Mouse (Mus musculus) bone marrow macrophage, adult 2 months (primary cell): ENCODE data around the gene Dhx58. TPM values are rescaled to one million over a fixed set of nuclear protein-coding genes. Genes with fewer than 3 reads are reported as not detected.

Experiments used
- H3K27ac ChIP-seq: 2 replicates; pipeline ENCODE4 v1.5.1; 2012; ENCODE audit warnings: low read depth, low read length; ENCODE audit not compliant: insufficient read depth
- H3K4me1 ChIP-seq: 2 replicates; pipeline ENCODE4 v1.6.1; 2012; ENCODE audit warnings: low read length; ENCODE audit not compliant: control insufficient read depth, insufficient read depth
- H3K4me3 ChIP-seq: 2 replicates; pipeline ENCODE4 v1.5.1; 2012; ENCODE audit warnings: mild to moderate bottlenecking, low read length, moderate library complexity; ENCODE audit not compliant: insufficient read depth
- CTCF ChIP-seq: IDR thresholded peaks from 2 replicates; pipeline ENCODE4 v1.5.1; 2012; ENCODE audit warnings: low read depth, mild to moderate bottlenecking, low read length, moderate library complexity
- POLR2A ChIP-seq: IDR thresholded peaks from 2 replicates; pipeline ENCODE4 v1.6.1; 2012; ENCODE audit warnings: mild to moderate bottlenecking, low read depth, low read length, borderline replicate concordance
- polyA plus RNA-seq: library from polyadenylated mRNA; stranded (reverse); fragments of >200 nt; gene quantifications from 2 replicates; pipeline ENCODE4 v1.2.4, GENCODE M21; 2012; ENCODE audit not compliant: missing spikeins, insufficient read depth, insufficient read length

Gene Dhx58
- polyA plus RNA-seq, 1 experiment: 58.8 TPM

DNA sequence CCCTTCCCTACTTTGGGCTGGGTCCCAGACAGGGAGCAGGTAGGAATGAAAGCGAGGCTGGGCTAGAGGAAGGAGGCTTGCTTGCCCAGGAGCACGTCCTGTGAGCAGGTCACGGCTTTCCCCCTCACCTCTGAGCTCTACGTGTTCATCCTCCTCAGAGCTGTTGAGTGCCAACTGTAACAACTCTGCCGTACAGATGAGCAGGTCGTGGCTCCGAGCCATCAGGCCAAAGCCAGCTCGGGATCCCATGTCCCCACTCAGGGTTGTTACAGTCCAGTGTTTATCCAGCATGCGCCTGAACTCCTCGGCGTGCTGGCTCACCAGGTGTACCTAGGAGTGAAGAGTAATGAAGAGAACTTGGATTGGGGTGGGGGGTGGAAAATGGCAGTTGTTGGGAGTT is 705 bp downstream of the Dhx58 start:
- Histone ChIP-seq H3K4me1 (peaks cover 17% of the 10 kb centered on the region), H3K4me3 (peak overlapping the region; percentile 73), H3K27ac (no peak overlapping the region)
- no peak for TF ChIP-seq CTCF
- no peak for TF ChIP-seq POLR2A

DNA sequence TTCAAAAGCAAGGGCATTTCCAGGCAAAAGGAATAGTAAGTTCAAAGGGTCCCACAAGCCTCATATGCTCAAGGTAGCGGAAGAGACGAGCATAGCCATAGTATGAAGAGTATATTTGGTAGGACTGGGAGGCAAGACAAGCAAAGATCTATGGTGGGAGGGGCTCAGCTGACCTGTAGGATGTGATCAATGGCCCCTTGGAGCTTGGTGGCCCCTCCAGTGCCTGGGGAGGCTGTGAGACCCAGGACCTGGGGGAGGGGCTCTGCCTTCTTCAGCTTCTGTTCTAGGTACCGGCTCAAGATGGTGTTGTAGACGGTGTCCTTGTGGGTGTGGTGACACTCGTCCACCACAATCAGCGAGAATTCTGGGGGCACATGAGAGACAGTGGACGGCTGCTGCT is 1.2 kb downstream of the Dhx58 start:
- Histone ChIP-seq H3K4me1 (peaks cover 17% of the 10 kb centered on the region), H3K4me3 (peak overlapping the region; percentile 73)

DNA sequence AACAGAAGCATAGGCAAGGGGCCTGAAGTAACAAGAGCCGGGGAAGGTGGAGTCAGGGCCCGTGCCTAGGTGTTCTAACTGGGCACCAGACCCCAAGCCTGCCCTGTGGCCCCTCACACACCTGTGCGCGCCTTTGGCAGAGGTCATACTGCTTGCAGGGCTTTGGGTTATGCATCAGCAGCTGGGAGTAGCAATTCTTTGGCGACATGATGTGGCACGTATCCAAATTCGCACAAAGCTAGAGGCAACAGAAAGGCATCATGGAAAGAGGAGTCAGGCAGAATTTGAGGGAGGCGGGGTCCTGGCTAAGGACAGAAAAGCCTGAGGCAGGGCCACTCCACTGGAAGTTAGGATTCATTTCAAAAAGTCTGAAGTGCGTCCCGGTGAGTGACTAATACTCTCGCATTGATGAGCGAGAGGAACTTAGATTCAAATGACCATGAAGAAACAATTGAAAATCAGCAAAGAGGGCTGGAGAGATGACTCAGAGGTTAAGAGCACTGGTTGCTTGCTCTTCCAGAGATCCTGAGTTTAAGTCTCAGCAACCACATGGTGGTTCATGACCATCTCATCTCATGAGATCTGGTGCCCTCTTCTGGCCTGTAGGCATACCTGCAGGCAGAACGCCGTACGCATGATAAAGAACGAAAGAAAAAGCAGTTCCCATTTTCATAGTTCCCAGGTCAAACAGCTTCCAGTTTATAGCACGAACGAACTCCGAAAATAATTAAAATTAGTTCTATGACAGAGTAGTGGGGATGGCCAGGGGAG is 1.8 kb downstream of the Dhx58 start:
- TF ChIP-seq POLR2A (no peak), CTCF (no peak)
- peak overlapping the region; percentile 28 for H3K27ac ChIP-seq
- H3K4me3 ChIP-seq: peak overlapping the region; percentile 73
- peaks cover 17% of the 10 kb centered on the region for H3K4me1 ChIP-seq

More for the DNA sequence above, 1.2 kb downstream of the Dhx58 start:
- no peak for TF ChIP-seq POLR2A
- no peak for TF ChIP-seq CTCF
- peak overlapping the region; percentile 28 for H3K27ac ChIP-seq

- Histone ChIP-seq H3K4me1 (peaks cover 17% of the 10 kb centered on the region), H3K27ac (no peak overlapping the region), H3K4me3 (no peak overlapping the region)
- TF ChIP-seq POLR2A (no peak), CTCF (no peak)
These were observed 2.8 kb downstream of the Dhx58 start for GRCm38 (mm10) chr11:100701301-100701700.

- Histone ChIP-seq H3K27ac (no peak overlapping the region), H3K4me3 (no peak overlapping the region), H3K4me1 (peaks cover 17% of the 10 kb centered on the region)
- TF ChIP-seq POLR2A (no peak), CTCF (no peak)
These were observed 3.4 kb downstream of the Dhx58 start for GRCm38 (mm10) chr11:100700710-100701109.

- H3K4me1 ChIP-seq: peaks cover 9% of the 10 kb centered on the region
- no peak overlapping the region for H3K4me3 ChIP-seq
- TF ChIP-seq POLR2A (no peak), CTCF (no peak)
- no peak overlapping the region for H3K27ac ChIP-seq
These were observed 6.2 kb downstream of the Dhx58 start for GRCm38 (mm10) chr11:100697921-100698320.

DNA sequence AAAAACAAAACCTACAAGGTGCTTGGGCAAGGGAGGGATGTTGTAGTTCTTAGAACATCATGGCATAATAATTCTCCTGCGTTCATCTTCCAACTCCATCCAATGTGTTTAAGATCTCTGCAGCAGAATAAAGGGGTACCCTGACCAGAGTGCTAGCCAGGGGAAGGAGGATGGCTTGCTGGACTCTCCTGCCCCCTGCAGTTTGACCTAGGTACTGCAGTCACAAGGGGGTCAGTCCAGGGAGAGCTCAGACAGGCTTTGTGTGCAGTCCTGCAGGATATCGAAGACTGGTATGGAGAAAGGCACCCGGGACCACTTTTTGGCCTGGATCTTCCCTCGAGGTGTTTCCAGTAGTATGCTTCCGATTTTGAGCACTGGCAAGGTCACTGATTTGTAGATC is 9.1 kb downstream of the Dhx58 start:
- Histone ChIP-seq H3K4me3 (no peak overlapping the region), H3K27ac (no peak overlapping the region), H3K4me1 (peaks cover 3% of the 10 kb centered on the region; the same call in 1 of the 2 replicates)
- TF ChIP-seq POLR2A (no peak), CTCF (peak; percentile 63; the same call in 1 of the 2 replicates)

DNA sequence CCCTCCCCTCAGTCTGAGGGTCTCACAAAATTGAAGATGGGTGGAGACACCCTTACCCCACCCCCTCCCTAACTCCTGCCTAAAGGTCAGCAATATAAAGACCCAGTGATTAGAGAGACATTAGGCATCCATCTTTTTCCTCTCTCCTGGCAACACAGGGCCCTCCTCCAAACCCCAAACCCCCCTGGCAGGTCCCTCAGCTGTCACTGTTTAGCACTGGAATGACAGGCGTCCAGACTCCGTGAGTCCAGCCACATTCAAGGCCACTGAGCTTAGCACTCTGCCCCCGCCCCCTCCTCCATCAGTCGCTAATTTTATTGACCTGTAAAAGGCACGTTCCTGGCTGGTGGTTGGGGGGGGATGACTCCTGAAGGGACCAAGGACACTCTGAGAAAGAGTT is 10.9 kb downstream of the Dhx58 start:
- Histone ChIP-seq H3K27ac (no peak overlapping the region), H3K4me1 (peaks cover 3% of the 10 kb centered on the region; the same call in 1 of the 2 replicates), H3K4me3 (no peak overlapping the region)
- TF ChIP-seq CTCF (no peak), POLR2A (no peak)

- no peak within 1 kb of the TSS for H3K27ac ChIP-seq
- TF ChIP-seq CTCF: no peak
- no peak for TF ChIP-seq POLR2A
- H3K4me1 ChIP-seq: peaks cover 3% of the 10 kb centered on the region; the same call in 1 of the 2 replicates
- peak within 1 kb of the TSS; percentile 37 for H3K4me3 ChIP-seq
These were observed 11.9 kb downstream of the Dhx58 start, which contains the start of gene Zfp385c for GRCm38 (mm10) chr11:100692164-100692616. Gene Zfp385c (minus strand): TSS chr11:100692455.

- TF ChIP-seq POLR2A (no peak), CTCF (no peak)
- no peak overlapping the region for H3K4me3 ChIP-seq
- H3K27ac ChIP-seq: no peak overlapping the region
- peaks cover 3% of the 10 kb centered on the region; the same call in 1 of the 2 replicates for H3K4me1 ChIP-seq
These were observed 13.7 kb downstream of the Dhx58 start for GRCm38 (mm10) chr11:100690389-100690788.
